Mouse (Mus musculus) bone marrow macrophage, adult 2 months (primary cell): ENCODE results near the gene Gm26620.

Experiments used
- CTCF ChIP-seq: IDR thresholded peaks from 2 replicates; pipeline ENCODE4 v1.5.1; 2012; ENCODE audit warnings: low read depth, mild to moderate bottlenecking, low read length, moderate library complexity
- POLR2A ChIP-seq: IDR thresholded peaks from 2 replicates; pipeline ENCODE4 v1.6.1; 2012; ENCODE audit warnings: mild to moderate bottlenecking, low read depth, low read length, borderline replicate concordance

DNA sequence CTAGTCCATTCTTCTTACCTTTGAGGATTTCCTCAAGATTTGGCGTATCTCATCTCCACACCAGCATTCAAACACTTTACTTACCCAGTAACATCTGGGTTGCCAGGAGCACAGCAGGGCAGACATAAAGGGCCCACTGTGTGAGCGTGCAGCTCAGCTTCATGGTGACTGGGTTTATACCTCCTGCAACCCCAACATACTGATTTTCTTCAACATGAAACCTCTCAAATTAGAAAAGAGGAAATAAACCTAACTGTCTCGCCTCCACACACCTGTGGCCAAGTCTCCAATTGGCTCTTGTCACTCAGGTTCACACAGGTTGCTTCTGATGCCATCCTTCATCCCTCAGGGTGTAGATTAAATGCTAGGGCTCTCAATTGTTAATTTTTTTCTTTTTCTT lies 42.5 kb downstream of the Gm26620 start, which contains the start of gene Fcrla:
- TF ChIP-seq CTCF = no peak
- TF ChIP-seq POLR2A = no peak
